Mouse (Mus musculus): ENCODE data around the gene Hp. TPM values are rescaled to one million over a fixed set of nuclear protein-coding genes. Genes with fewer than 3 reads are reported as not detected.

Hp gene
- 0.23 and 0.26 TPM in 2 replicates for polyA plus RNA-seq (2012)

- TF ChIP-seq GATA1 (IDR thresholded peaks at IDR 0.05; ENCODE audit: low read length), result no peak
- TF ChIP-seq TAL1 (IDR thresholded peaks at IDR 0.05; ENCODE audit: low read length), result no peak
- Histone ChIP-seq H3K4me3 (replicated peaks) (no peak within 1 kb of the TSS), H3K9me3 (ENCODE audit: control insufficient read depth, low read length) (no peaks in the 10 kb centered on the region)
Observed at GRCm38 (mm10) chr8:109578900-109579301, at the start of gene Hp. Gene Hp, minus strand, starts transcription at chr8:109579172.

DNA sequence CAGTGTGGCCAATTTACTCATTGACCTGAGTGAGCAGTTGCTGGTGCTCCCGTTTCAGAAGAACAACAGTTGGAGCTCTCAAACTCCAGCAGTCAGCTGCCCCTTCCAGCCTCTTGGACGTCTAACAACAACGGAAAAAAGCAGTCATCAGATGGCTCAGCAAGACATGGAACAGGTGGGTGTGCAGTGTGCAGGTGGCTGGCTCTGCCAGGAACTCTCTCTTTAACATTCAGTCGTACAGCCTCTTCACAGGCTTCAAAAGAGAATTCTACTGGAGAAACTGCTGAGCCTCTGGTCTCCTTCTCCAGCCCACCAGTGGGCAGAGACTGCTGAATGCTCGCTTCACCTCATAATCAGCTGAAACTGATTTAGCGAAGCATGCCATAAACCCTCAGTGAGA is 49.7 kb upstream of the Hp start:
- Histone ChIP-seq H3K9me3 (ENCODE audit: control insufficient read depth, low read length) (no peaks in the 10 kb centered on the region), H3K4me3 (replicated peaks) (no peak overlapping the region), H3K36me3 (ENCODE audit: control insufficient read depth) (no peaks in the 10 kb centered on the region), H3K27me3 (ENCODE audit: control insufficient read depth) (no peaks in the 10 kb centered on the region), H3K4me1 (ENCODE audit: control insufficient read depth) (no peaks in the 10 kb centered on the region)
- TF ChIP-seq TAL1 (IDR thresholded peaks at IDR 0.05; ENCODE audit: low read length) (no peak), GATA1 (IDR thresholded peaks at IDR 0.05; ENCODE audit: low read length) (no peak)

More at GRCm38 (mm10) chr8:109578900-109579301, at the start of gene Hp:
- Histone ChIP-seq H3K27me3 (ENCODE audit: control insufficient read depth) (no peaks in the 10 kb centered on the region), H3K36me3 (ENCODE audit: control insufficient read depth) (no peaks in the 10 kb centered on the region), H3K4me1 (ENCODE audit: control insufficient read depth) (peaks cover 2% of the 10 kb centered on the region; the same call in 1 of the 2 replicates)

- no peak overlapping the region for H3K4me3 ChIP-seq (replicated peaks)
- peaks cover 21% of the 10 kb centered on the region for H3K4me1 ChIP-seq (ENCODE audit: control insufficient read depth)
- TF ChIP-seq TAL1 (IDR thresholded peaks at IDR 0.05; ENCODE audit: low read length), result no peak
- no peak for TF ChIP-seq GATA1 (IDR thresholded peaks at IDR 0.05; ENCODE audit: low read length)
- no peaks in the 10 kb centered on the region for H3K36me3 ChIP-seq (ENCODE audit: control insufficient read depth)
- H3K9me3 ChIP-seq (ENCODE audit: control insufficient read depth, low read length), result peaks cover 7% of the 10 kb centered on the region
- no peaks in the 10 kb centered on the region for H3K27me3 ChIP-seq (ENCODE audit: control insufficient read depth)
Observed at GRCm38 (mm10) chr8:109615569-109615968, 36.6 kb upstream of the Hp start.

GRCm38 (mm10) chr8:109614243-109615210 is 35.6 kb upstream of the Hp start, which contains the start of gene Pkd1l3:
Gene Pkd1l3, plus strand, starts transcription at chr8:109614517.
- Histone ChIP-seq H3K27me3 (ENCODE audit: control insufficient read depth) (no peaks in the 10 kb centered on the region), H3K36me3 (ENCODE audit: control insufficient read depth) (no peaks in the 10 kb centered on the region), H3K4me3 (replicated peaks) (peak within 1 kb of the TSS; percentile 59), H3K9me3 (ENCODE audit: control insufficient read depth, low read length) (peaks cover 2% of the 10 kb centered on the region; the same call in 1 of the 2 replicates), H3K4me1 (ENCODE audit: control insufficient read depth) (peaks cover 26% of the 10 kb centered on the region)
- TF ChIP-seq GATA1 (IDR thresholded peaks at IDR 0.05; ENCODE audit: low read length) (no peak), TAL1 (IDR thresholded peaks at IDR 0.05; ENCODE audit: low read length) (peak; percentile 27; the same call in 1 of the 3 replicates)

GRCm38 (mm10) chr8:109609153-109609502 is 30.2 kb upstream of the Hp start:
- H3K9me3 ChIP-seq (ENCODE audit: control insufficient read depth, low read length), result no peaks in the 10 kb centered on the region
- peak overlapping the region; percentile 92 for H3K4me3 ChIP-seq (replicated peaks)
- TF ChIP-seq GATA1 (IDR thresholded peaks at IDR 0.05; ENCODE audit: low read length) (no peak), TAL1 (IDR thresholded peaks at IDR 0.05; ENCODE audit: low read length) (no peak)
- no peaks in the 10 kb centered on the region for H3K27me3 ChIP-seq (ENCODE audit: control insufficient read depth)
- H3K4me1 ChIP-seq (ENCODE audit: control insufficient read depth), result peaks cover 39% of the 10 kb centered on the region
- peaks cover 16% of the 10 kb centered on the region for H3K36me3 ChIP-seq (ENCODE audit: control insufficient read depth)

DNA sequence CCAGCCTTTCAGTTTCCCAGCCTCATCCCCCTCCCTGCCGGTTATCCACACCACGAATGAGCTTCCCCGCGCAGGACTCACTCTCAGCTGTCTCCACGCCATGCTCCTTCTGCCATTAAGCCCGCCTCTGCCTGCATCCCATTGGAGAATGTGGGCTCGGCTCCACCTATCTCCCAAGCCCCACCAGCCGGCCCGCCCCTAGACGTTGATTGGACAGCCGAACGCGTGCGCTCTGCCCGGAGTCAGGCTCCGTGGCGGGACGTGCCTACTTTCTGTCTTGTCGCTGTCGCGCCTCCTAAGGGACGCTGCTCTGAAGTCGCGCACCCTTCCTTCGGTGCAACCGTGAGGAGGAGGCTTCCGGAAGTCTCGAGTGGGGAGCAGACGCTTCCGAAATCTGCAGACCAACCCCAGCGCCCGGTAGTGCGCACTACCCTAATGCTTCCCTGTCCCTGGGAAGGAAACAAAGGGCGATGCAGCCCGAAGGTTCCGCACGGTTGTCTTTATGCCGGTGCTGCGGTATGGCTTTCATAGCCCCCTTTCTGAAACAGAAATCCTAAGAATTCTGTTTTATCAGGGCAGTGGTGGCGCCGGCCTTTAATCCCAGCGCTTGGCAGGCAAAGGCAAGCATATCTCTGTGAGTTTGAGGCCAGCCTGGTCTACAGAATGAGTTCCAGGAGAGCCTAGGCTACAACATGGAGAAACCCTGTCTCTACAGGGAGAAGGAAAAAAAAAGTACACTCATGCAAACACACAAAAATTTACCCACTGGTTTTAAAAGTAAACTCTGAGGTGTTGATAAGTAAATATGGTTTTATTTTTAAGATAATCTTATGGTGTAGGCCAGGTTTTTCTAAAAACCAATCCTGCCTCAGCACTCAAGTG is 29.5 kb upstream of the Hp start, which contains the start of gene Dhodh:
Dhodh (minus strand) TSS at position 403 of the 882 bp plus-strand sequence.
- H3K36me3 ChIP-seq (ENCODE audit: control insufficient read depth), result peaks cover 22% of the 10 kb centered on the region

GRCm38 (mm10) chr8:109607650-109608049 is 28.7 kb upstream of the Hp start:
- Histone ChIP-seq H3K36me3 (ENCODE audit: control insufficient read depth) (peaks cover 31% of the 10 kb centered on the region), H3K4me3 (replicated peaks) (peak overlapping the region; percentile 92), H3K9me3 (ENCODE audit: control insufficient read depth, low read length) (no peaks in the 10 kb centered on the region), H3K4me1 (ENCODE audit: control insufficient read depth) (peaks cover 30% of the 10 kb centered on the region), H3K27me3 (ENCODE audit: control insufficient read depth) (no peaks in the 10 kb centered on the region)
- TF ChIP-seq GATA1 (IDR thresholded peaks at IDR 0.05; ENCODE audit: low read length) (no peak), TAL1 (IDR thresholded peaks at IDR 0.05; ENCODE audit: low read length) (no peak)

More for the DNA sequence above, 29.5 kb upstream of the Hp start, which contains the start of gene Dhodh:
- Histone ChIP-seq H3K4me1 (ENCODE audit: control insufficient read depth) (peaks cover 35% of the 10 kb centered on the region), H3K4me3 (replicated peaks) (peak within 1 kb of the TSS; percentile 92), H3K9me3 (ENCODE audit: control insufficient read depth, low read length) (no peaks in the 10 kb centered on the region), H3K27me3 (ENCODE audit: control insufficient read depth) (no peaks in the 10 kb centered on the region)
- TF ChIP-seq GATA1 (IDR thresholded peaks at IDR 0.05; ENCODE audit: low read length), result no peak
- no peak for TF ChIP-seq TAL1 (IDR thresholded peaks at IDR 0.05; ENCODE audit: low read length)

- Histone ChIP-seq H3K27me3 (ENCODE audit: control insufficient read depth) (no peaks in the 10 kb centered on the region), H3K36me3 (ENCODE audit: control insufficient read depth) (peaks cover 37% of the 10 kb centered on the region), H3K4me3 (replicated peaks) (no peak overlapping the region), H3K4me1 (ENCODE audit: control insufficient read depth) (peaks cover 30% of the 10 kb centered on the region), H3K9me3 (ENCODE audit: control insufficient read depth, low read length) (no peaks in the 10 kb centered on the region)
- TF ChIP-seq GATA1 (IDR thresholded peaks at IDR 0.05; ENCODE audit: low read length), result no peak
- no peak for TF ChIP-seq TAL1 (IDR thresholded peaks at IDR 0.05; ENCODE audit: low read length)
Observed at GRCm38 (mm10) chr8:109606725-109607124, 27.8 kb upstream of the Hp start.

All from erythroblast, embryonic 14.5 days (primary cell).